Mouse (Mus musculus): ENCODE results near the gene Mark2.

Mark2 gene

GRCm38 (mm10) chr19:7267091-7267741, 74.4 kb downstream of the Mark2 start, which contains the start of gene Rcor2:
TSS of gene Rcor2 (plus strand) at chr19:7267325.
- DNase-seq (ENCODE audit: low spot score in 2 of 2) = peak; percentile 86 to 87

GRCm38 (mm10) chr19:7266421-7266831, 75.2 kb downstream of the Mark2 start:
- DNase-seq (ENCODE audit: low spot score in 2 of 2) = no peak

GRCm38 (mm10) chr19:7265478-7266191, 76.0 kb downstream of the Mark2 start:
- no peak for DNase-seq (ENCODE audit: low spot score in 2 of 2)

- peak; percentile 72 to 74 for DNase-seq (ENCODE audit: low spot score in 2 of 2)
These were observed 76.8 kb downstream of the Mark2 start for GRCm38 (mm10) chr19:7264766-7265331.

GRCm38 (mm10) chr19:7264088-7264765, 77.4 kb downstream of the Mark2 start:
- peak in 1 of 2 experiments; percentile 75 for DNase-seq (ENCODE audit: low spot score in 2 of 2)

- DNase-seq (ENCODE audit: low spot score in 2 of 2) = no peak
These were observed 79.1 kb downstream of the Mark2 start for GRCm38 (mm10) chr19:7262592-7262991.

- no peak for DNase-seq (ENCODE audit: low spot score in 2 of 2)
These were observed 79.7 kb downstream of the Mark2 start for GRCm38 (mm10) chr19:7261964-7262363.

GRCm38 (mm10) chr19:7261476-7261875, 80.2 kb downstream of the Mark2 start:
- no peak for DNase-seq (ENCODE audit: low spot score in 2 of 2)

- no peak for DNase-seq (ENCODE audit: low spot score in 2 of 2)
These were observed 83.8 kb downstream of the Mark2 start for GRCm38 (mm10) chr19:7257881-7258280.

GRCm38 (mm10) chr19:7246021-7246420, 95.6 kb downstream of the Mark2 start:
- DNase-seq (ENCODE audit: low spot score in 2 of 2) = no peak

GRCm38 (mm10) chr19:7240782-7241690, 100.6 kb downstream of the Mark2 start, which contains the start of gene Naa40:
TSS of gene Naa40 (minus strand) at chr19:7241183.
- peak; percentile 85 to 88 for DNase-seq (ENCODE audit: low spot score in 2 of 2)

- DNase-seq (ENCODE audit: low spot score in 2 of 2) = no peak
These were observed 101.4 kb downstream of the Mark2 start for GRCm38 (mm10) chr19:7240291-7240690.

- no peak for DNase-seq (ENCODE audit: low spot score in 2 of 2)
These were observed 102.1 kb downstream of the Mark2 start for GRCm38 (mm10) chr19:7239574-7239973.

GRCm38 (mm10) chr19:7236742-7237141, 104.9 kb downstream of the Mark2 start:
- no peak for DNase-seq (ENCODE audit: low spot score in 2 of 2)

- no peak for DNase-seq (ENCODE audit: low spot score in 2 of 2)
These were observed 105.6 kb downstream of the Mark2 start for GRCm38 (mm10) chr19:7236011-7236410.

GRCm38 (mm10) chr19:7235461-7235860, 106.2 kb downstream of the Mark2 start:
- DNase-seq (ENCODE audit: low spot score in 2 of 2) = no peak

- DNase-seq (ENCODE audit: low spot score in 2 of 2) = peak; percentile 71 to 80
These were observed 107.0 kb downstream of the Mark2 start for GRCm38 (mm10) chr19:7234537-7235221.

GRCm38 (mm10) chr19:7226511-7226914, 115.1 kb downstream of the Mark2 start:
- DNase-seq (ENCODE audit: low spot score in 2 of 2) = no peak

All from heart, adult 9 months (tissue).